10 mouse cellular contexts compared by ENCODE assay signal in the genomic region with DNA sequence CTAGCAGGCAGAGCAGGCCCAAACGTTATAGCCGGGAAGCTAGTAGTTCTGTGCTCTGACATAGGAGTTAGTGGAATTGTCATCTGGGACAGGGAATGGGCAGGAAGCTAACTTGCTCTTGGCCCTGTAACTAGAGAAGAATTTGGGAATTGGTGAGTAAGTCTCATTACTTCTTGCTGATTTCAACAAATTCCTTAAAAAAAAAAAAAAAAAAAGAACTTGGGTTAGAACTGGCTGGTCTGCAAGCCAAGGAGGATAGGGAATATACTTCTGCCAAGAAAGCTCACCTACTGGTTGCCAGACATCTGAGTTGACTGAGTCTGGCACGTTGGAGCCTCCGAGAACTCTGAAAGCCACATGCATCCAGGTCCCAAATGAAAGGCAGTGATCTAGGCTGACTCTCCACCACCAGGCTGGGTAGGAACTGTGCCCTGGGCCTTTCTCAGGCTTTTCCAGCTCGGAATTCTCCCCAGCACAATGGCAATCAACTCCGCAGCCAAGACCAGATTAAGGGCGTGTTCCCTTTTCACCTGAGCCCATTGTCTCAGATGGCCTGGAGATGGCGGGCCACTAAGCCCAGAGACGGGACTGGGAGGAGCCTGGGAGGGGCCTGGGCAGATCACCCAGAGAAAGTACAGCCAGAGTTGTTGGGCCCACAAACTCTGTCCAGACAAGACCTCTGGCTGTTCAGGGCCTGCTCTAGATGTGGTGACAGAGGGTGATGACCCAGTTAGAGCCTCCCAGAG.
DNase-seq lines count a peak whose midpoint lies in the region; ATAC-seq and TF ChIP-seq lines count a peak whose summit lies in the region.
"Had no signal": no experiment of that assay in that cellular context is flagged by ENCODE, and none has a peak within 500 bp of the region (broad histone marks: within the 10 kb centered on the region; RNA-seq: fewer than 3 reads in every experiment).

No protein-coding gene starts in this region.

- no peak for ATAC-seq in hindbrain, embryonic 13.5 days (ENCODE audit: low FRiP score)
- no peak for ATAC-seq in limb, embryonic 14.5 days (ENCODE audit: low FRiP score, low read depth)
- ATAC-seq in forebrain, embryonic 13.5 days: no peak
- ATAC-seq: Patski had no signal

- peaks cover 31% of the 10 kb centered on the region for H3K4me1 ChIP-seq in hindbrain, embryonic 10.5 days (replicated peaks)
- peaks cover 8% of the 10 kb centered on the region for H3K4me1 ChIP-seq in hindbrain, embryonic 13.5 days (replicated peaks)
- H3K4me1 ChIP-seq in ES-Bruce4 (ENCODE audit: control insufficient read depth, insufficient read depth, low read length): peaks cover 10% of the 10 kb centered on the region
- peaks cover 22% of the 10 kb centered on the region for H3K4me1 ChIP-seq in limb, embryonic 14.5 days (ENCODE audit: control insufficient read depth, insufficient read depth, low read length)
- H3K4me1 ChIP-seq in forebrain, embryonic 13.5 days: peaks cover 8% of the 10 kb centered on the region; the same call in 1 of the 2 replicates
- H3K4me1 ChIP-seq in lung, adult 2 months (ENCODE audit: control insufficient read depth, insufficient read depth, low read length): no peaks in the 10 kb centered on the region

- 43% methylated on average over 9 of the region's 9 CpGs for WGBS in hindbrain, embryonic 10.5 days
- 43% methylated on average over 9 of the region's 9 CpGs for WGBS in hindbrain, embryonic 13.5 days
- 42% methylated on average over 9 of the region's 9 CpGs for WGBS in limb, embryonic 14.5 days
- 34% methylated on average over 9 of the region's 9 CpGs for WGBS in forebrain, embryonic 13.5 days
- 56% methylated on average over 9 of the region's 9 CpGs for WGBS in lung, adult 2 months

- no peak overlapping the region for H3K9ac ChIP-seq in hindbrain, embryonic 13.5 days
- no peak overlapping the region for H3K9ac ChIP-seq in ES-Bruce4 (ENCODE audit: low read depth, poor library complexity, severe bottlenecking)
- no peak overlapping the region for H3K9ac ChIP-seq in limb, embryonic 14.5 days (ENCODE audit: low read depth, low read length, severe bottlenecking)
- H3K9ac ChIP-seq in forebrain, embryonic 13.5 days: no peak overlapping the region
- H3K9ac ChIP-seq: neural tube, embryonic 13.5 days had no signal

- TF ChIP-seq POLR2A in ES-Bruce4 (IDR thresholded peaks at IDR 0.05; ENCODE audit: insufficient read depth, low read length): peak; percentile 18
- no peak for TF ChIP-seq POLR2A in limb, embryonic 14.5 days (IDR thresholded peaks at IDR 0.05; ENCODE audit: borderline replicate concordance, extremely low read depth, insufficient read depth, insufficient read length)
- TF ChIP-seq POLR2A in lung, adult 2 months (IDR thresholded peaks at IDR 0.05; ENCODE audit: borderline replicate concordance, extremely low read depth, low read depth, low read length): no peak

- H3K9me3 ChIP-seq in hindbrain, embryonic 10.5 days: no peaks in the 10 kb centered on the region
- H3K9me3 ChIP-seq in hindbrain, embryonic 13.5 days: no peaks in the 10 kb centered on the region
- no peaks in the 10 kb centered on the region for H3K9me3 ChIP-seq in ES-Bruce4 (replicated peaks; ENCODE audit: control insufficient read depth, insufficient read depth, low read length, poor library complexity, severe bottlenecking)
- no peaks in the 10 kb centered on the region for H3K9me3 ChIP-seq in limb, embryonic 14.5 days (ENCODE audit: control insufficient read depth, low read length)
- no peaks in the 10 kb centered on the region for H3K9me3 ChIP-seq in forebrain, embryonic 13.5 days (replicated peaks)
- H3K9me3 ChIP-seq: neural tube, embryonic 13.5 days had no signal

- H3K4me3 ChIP-seq in hindbrain, embryonic 10.5 days: no peak overlapping the region
- no peak overlapping the region for H3K4me3 ChIP-seq in hindbrain, embryonic 13.5 days
- no peak overlapping the region for H3K4me3 ChIP-seq in ES-Bruce4 (ENCODE audit: low read depth, low read length)
- no peak overlapping the region for H3K4me3 ChIP-seq in limb, embryonic 14.5 days (replicated peaks; ENCODE audit: low read length)
- no peak overlapping the region for H3K4me3 ChIP-seq in forebrain, embryonic 13.5 days
- no peak overlapping the region for H3K4me3 ChIP-seq in lung, adult 2 months (replicated peaks; ENCODE audit: extremely low read depth, low read depth, low read length)
- H3K4me3 ChIP-seq: neural tube, embryonic 13.5 days had no signal

- H3K4me2 ChIP-seq in hindbrain, embryonic 13.5 days: no peak overlapping the region
- no peak overlapping the region for H3K4me2 ChIP-seq in limb, embryonic 14.5 days (replicated peaks; ENCODE audit: low read depth, low read length, severe bottlenecking)
- no peak overlapping the region for H3K4me2 ChIP-seq in forebrain, embryonic 13.5 days
- H3K4me2 ChIP-seq: neural tube, embryonic 13.5 days had no signal

- no peak for TF ChIP-seq CTCF in ES-Bruce4 (IDR thresholded peaks at IDR 0.05; ENCODE audit: low read depth, low read length)
- no peak for TF ChIP-seq CTCF in lung, adult 2 months (IDR thresholded peaks at IDR 0.05; ENCODE audit: insufficient read depth, low read length)

- peak; percentile 75; the same call in 1 of the 2 replicates for TF ChIP-seq EP300 in ES-Bruce4 (IDR thresholded peaks at IDR 0.05; ENCODE audit: insufficient read depth, low read depth, low read length)

- peak overlapping the region; percentile 31 for H3K27ac ChIP-seq in hindbrain, embryonic 10.5 days
- H3K27ac ChIP-seq in hindbrain, embryonic 13.5 days: no peak overlapping the region
- peak overlapping the region; percentile 71 for H3K27ac ChIP-seq in ES-Bruce4 (ENCODE audit: insufficient read depth, low read length)
- peak overlapping the region; percentile 56 for H3K27ac ChIP-seq in limb, embryonic 14.5 days (replicated peaks; ENCODE audit: low read depth, low read length)
- no peak overlapping the region for H3K27ac ChIP-seq in forebrain, embryonic 13.5 days
- H3K27ac ChIP-seq: neural tube, embryonic 13.5 days had no signal

- no peaks in the 10 kb centered on the region for H3K36me3 ChIP-seq in hindbrain, embryonic 10.5 days
- H3K36me3 ChIP-seq in hindbrain, embryonic 13.5 days: no peaks in the 10 kb centered on the region
- H3K36me3 ChIP-seq in ES-Bruce4 (ENCODE audit: control insufficient read depth, insufficient read depth, low read length, poor library complexity, severe bottlenecking): no peaks in the 10 kb centered on the region
- H3K36me3 ChIP-seq in limb, embryonic 14.5 days (ENCODE audit: control insufficient read depth, insufficient read depth, low read length): no peaks in the 10 kb centered on the region
- H3K36me3 ChIP-seq in forebrain, embryonic 13.5 days (ENCODE audit: poor library complexity, severe bottlenecking): no peaks in the 10 kb centered on the region
- H3K36me3 ChIP-seq: neural tube, embryonic 13.5 days had no signal

- H3K27me3 ChIP-seq in hindbrain, embryonic 10.5 days (ENCODE audit: insufficient read depth, poor library complexity, severe bottlenecking): peaks cover 19% of the 10 kb centered on the region; the same call in 1 of the 2 replicates
- H3K27me3 ChIP-seq in hindbrain, embryonic 13.5 days: no peaks in the 10 kb centered on the region
- no peaks in the 10 kb centered on the region for H3K27me3 ChIP-seq in ES-Bruce4 (ENCODE audit: control insufficient read depth, insufficient read depth, low read length, poor library complexity, severe bottlenecking)
- no peaks in the 10 kb centered on the region for H3K27me3 ChIP-seq in limb, embryonic 14.5 days (ENCODE audit: control insufficient read depth, insufficient read depth, low read length)
- no peaks in the 10 kb centered on the region for H3K27me3 ChIP-seq in forebrain, embryonic 13.5 days
- H3K27me3 ChIP-seq: neural tube, embryonic 13.5 days; Patski had no signal

- peak; percentile 14 for DNase-seq in hindbrain, embryonic 10.5 days (ENCODE audit: low spot score)
- peak; percentile 86 for DNase-seq in fibroblast of lung, adult 2 months (ENCODE audit: low read depth)
- DNase-seq in limb, embryonic 14.5 days (ENCODE audit: low spot score): no peak
- no peak for DNase-seq in right cerebral cortex, postnatal 14 days
- DNase-seq in lung, adult 2 months: no peak

Comparison
In these comparisons a context has a peak if more than half of its experiments do, and no peak if none do; other contexts are left out.
1. H3K27ac ChIP-seq: peak in hindbrain, embryonic 10.5 days (single experiment), ES-Bruce4 (single experiment) and limb, embryonic 14.5 days (single experiment); none in hindbrain, embryonic 13.5 days (single experiment) and forebrain, embryonic 13.5 days (single experiment).
2. DNase-seq: peak in hindbrain, embryonic 10.5 days (single experiment) and fibroblast of lung, adult 2 months (single experiment); none in limb, embryonic 14.5 days (single experiment), right cerebral cortex, postnatal 14 days (single experiment) and lung, adult 2 months (single experiment).